Mouse (Mus musculus): ENCODE results near the gene Rnf19b. TPM values are rescaled to one million over a fixed set of nuclear protein-coding genes. Genes with fewer than 3 reads are reported as not detected.

The Rnf19b gene
- polyA plus RNA-seq, 1 experiment from 2014 or later = 8.4 TPM

DNA sequence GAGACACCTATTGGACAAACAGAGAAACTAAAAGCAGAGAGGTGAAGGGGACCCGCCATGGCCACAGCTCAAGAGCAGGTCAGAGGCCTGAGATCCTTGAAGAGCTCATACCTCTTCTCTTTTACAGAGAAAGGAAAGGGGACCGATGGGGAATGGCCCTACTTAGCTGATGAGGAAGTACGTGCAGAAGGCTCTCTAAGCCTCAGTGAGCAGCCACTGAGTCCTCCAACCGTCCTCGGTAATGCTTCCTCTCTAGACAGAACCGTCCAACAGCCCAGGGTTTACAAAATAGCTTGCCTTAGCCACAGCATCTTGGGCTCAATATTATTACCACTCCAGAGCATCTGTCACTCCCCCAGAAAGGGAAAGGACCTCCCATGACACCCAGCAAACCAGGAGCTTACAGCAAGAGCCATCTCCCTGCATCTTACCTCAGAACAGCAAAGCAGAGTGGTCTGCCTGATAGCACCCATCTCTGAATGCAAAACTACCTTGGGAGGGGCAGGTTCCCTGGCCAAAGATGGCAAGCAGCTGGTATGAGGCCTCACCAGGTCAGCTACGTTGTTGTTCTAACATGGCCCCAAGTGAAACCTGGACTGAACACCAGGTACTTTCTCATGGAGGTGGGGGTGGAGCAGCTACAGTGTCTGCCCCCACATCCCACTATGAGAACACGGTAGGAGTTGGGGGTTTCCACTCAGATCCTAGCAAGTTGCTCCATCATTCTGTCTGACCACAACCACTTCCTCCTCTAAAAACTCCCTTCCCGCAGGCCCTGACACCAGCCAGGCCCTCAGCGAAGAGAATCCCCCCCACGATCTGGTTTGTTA is 25.7 kb upstream of the Rnf19b start:
- H3K4me2 ChIP-seq (ENCODE audit: low read length) = no peak overlapping the region
- H3K9me3 ChIP-seq (ENCODE audit: control insufficient read depth, low read length) = no peaks in the 10 kb centered on the region
- DNase-seq (ENCODE audit: low spot score) = no peak
- no peaks in the 10 kb centered on the region for H3K27me3 ChIP-seq (replicated peaks; ENCODE audit: control insufficient read depth, insufficient read depth, low read length)
- H3K4me1 ChIP-seq (replicated peaks; ENCODE audit: control insufficient read depth, insufficient read depth, low read length) = peaks cover 27% of the 10 kb centered on the region
- 0 out of 2 replicates have a peak overlapping the region, but pooled peaks have one; percentile 23 for H3K27ac ChIP-seq (ENCODE audit: low read depth)
- H3K9ac ChIP-seq (ENCODE audit: low read length) = no peak overlapping the region
- H3K4me3 ChIP-seq (ENCODE audit: low read depth, low read length) = no peak overlapping the region
- no peaks in the 10 kb centered on the region for H3K36me3 ChIP-seq (ENCODE audit: control insufficient read depth, insufficient read depth, low read length)
- ATAC-seq (replicated peaks; ENCODE audit: low FRiP score, low TSS enrichment, low read depth) = no peak
- 69% methylated on average over 11 of the region's 11 CpGs for WGBS

DNA sequence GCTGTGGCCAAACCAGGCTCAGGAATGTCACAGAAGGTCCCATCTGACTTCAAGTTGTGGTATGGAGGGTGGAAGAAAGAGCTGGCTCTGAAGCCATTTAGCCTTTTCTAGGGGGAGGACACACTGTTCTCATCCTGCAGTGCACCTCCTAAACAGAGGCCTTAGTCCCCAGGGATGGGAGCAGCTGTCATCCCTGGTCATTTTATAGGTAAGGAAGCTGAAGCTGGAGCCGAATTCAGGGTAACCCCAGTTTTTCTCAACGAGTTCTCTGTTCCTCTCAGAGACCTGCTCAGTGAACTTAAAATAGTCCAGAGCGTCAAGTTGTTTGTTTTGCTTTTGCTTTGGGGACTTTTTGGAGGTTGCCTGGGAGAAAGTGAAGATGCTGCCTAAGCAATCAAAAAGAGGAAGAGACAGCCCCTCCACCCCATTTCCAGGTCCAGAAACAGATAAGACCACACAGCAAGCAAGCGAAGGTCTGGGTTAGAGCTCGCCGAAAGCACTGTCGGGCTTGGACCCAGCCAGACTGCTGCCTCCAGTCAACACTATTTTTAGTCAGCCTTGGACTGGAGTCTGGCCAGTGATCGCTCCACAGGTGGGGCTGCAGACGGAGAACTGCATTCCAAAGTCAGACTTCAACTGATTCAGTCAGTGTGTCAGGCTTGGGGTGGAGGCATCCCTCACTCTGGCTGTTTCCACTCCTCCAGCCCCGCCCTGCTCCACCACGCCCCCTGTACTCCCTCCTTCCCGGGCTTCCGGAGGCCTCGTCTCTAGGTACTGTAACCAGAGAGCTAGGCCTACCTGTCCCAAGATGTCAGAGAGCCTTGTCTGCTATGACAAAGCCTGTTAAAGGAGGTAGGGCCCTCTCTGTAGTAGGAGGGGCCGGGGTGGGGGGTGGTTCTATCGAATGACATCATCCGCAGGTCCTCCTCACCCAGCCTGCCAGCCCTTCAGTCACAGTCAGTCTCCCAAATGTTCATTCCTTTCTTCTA is 24.8 kb upstream of the Rnf19b start:
- H3K36me3 ChIP-seq (ENCODE audit: control insufficient read depth, insufficient read depth, low read length) = no peaks in the 10 kb centered on the region
- DNase-seq (ENCODE audit: low spot score) (peak; percentile 83), ATAC-seq (replicated peaks; ENCODE audit: low FRiP score, low TSS enrichment, low read depth) (peak; percentile 92)
- H3K27me3 ChIP-seq (replicated peaks; ENCODE audit: control insufficient read depth, insufficient read depth, low read length) = no peaks in the 10 kb centered on the region
- no peak overlapping the region for H3K9ac ChIP-seq (ENCODE audit: low read length)
- H3K27ac ChIP-seq (ENCODE audit: low read depth) = peak overlapping the region; percentile 23; the same call in 1 of the 2 replicates
- WGBS = 10% methylated on average over 17 of the region's 17 CpGs
- peak overlapping the region; percentile 24 for H3K4me2 ChIP-seq (ENCODE audit: low read length)
- peaks cover 27% of the 10 kb centered on the region for H3K4me1 ChIP-seq (replicated peaks; ENCODE audit: control insufficient read depth, insufficient read depth, low read length)
- H3K4me3 ChIP-seq (ENCODE audit: low read depth, low read length) = no peak overlapping the region
- no peaks in the 10 kb centered on the region for H3K9me3 ChIP-seq (ENCODE audit: control insufficient read depth, low read length)

DNA sequence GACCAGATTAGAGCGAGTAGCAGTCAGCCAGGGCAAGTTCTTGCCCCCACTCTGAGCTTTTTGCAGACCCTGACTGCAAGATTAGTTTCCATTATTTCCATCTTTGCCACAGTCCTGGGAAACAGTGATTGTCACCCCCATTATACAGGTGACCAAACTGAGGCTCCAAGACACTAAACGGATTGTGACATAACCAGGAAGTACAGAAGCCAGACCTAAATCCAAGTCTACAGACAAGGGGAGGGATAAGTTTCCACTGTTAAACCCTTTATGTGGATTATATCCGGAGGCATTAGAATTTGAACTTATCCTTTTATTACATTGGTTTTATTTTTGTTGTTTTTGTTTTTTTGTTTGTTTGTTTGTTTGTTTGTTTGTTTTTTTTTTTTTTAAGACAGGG is 23.8 kb upstream of the Rnf19b start:
- Histone ChIP-seq H3K4me2 (ENCODE audit: low read length) (no peak overlapping the region), H3K27ac (ENCODE audit: low read depth) (no peak overlapping the region), H3K36me3 (ENCODE audit: control insufficient read depth, insufficient read depth, low read length) (no peaks in the 10 kb centered on the region), H3K9me3 (ENCODE audit: control insufficient read depth, low read length) (no peaks in the 10 kb centered on the region), H3K4me1 (replicated peaks; ENCODE audit: control insufficient read depth, insufficient read depth, low read length) (peaks cover 27% of the 10 kb centered on the region), H3K9ac (ENCODE audit: low read length) (no peak overlapping the region), H3K4me3 (ENCODE audit: low read depth, low read length) (no peak overlapping the region), H3K27me3 (replicated peaks; ENCODE audit: control insufficient read depth, insufficient read depth, low read length) (no peaks in the 10 kb centered on the region)
- WGBS = 88% methylated on average over 3 of the region's 3 CpGs
- no peak for ATAC-seq (replicated peaks; ENCODE audit: low FRiP score, low TSS enrichment, low read depth)
- no peak for DNase-seq (ENCODE audit: low spot score)

DNA sequence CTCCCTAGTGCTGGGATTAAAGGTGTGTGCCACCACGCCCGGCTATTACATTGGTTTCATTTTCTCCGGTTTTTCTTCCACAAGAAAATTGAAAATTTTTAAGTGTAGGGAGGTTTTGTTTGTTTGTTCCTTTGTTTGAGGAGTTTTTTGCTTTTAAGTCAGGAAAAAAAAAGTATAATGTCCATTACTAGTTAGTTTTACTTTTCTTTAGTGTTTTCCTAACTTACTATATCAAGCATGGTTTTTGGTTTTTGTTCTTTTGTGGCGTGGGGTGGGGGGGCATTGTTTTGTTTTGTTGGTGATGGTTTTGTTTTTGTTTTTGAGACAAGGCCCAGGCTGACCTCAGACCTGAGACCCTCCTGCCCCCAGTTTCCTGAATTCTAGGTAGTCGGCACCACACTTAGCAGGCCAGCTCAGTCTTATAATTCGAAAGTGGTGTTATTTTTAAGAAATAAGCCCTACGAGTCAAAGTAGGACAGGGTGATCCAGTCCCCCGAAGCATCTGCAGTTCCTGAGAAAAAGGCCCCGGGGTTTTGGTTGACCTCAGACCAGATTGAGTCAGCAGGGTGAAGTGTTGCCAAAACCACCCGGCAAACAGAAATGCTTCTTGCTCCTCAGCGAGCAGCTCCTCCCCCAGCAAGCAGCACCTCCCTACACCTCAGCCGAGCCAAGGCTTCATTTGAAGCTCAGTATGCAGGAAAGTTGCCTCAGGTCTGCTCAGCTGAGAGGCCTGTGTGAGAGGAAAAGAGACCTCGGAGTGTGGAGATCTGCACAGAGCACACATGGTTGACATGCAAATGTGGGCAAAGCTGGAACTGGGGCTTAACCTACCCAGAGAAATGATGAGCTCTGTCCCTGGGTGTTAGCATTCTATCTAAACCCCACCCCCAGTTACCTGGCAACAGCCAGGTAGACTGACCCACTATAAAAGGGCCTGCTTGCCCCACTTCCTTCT is 23.1 kb upstream of the Rnf19b start:
- Histone ChIP-seq H3K9me3 (ENCODE audit: control insufficient read depth, low read length) (no peaks in the 10 kb centered on the region), H3K27me3 (replicated peaks; ENCODE audit: control insufficient read depth, insufficient read depth, low read length) (no peaks in the 10 kb centered on the region), H3K4me2 (ENCODE audit: low read length) (no peak overlapping the region), H3K36me3 (ENCODE audit: control insufficient read depth, insufficient read depth, low read length) (no peaks in the 10 kb centered on the region), H3K9ac (ENCODE audit: low read length) (no peak overlapping the region), H3K4me3 (ENCODE audit: low read depth, low read length) (no peak overlapping the region), H3K4me1 (replicated peaks; ENCODE audit: control insufficient read depth, insufficient read depth, low read length) (peaks cover 27% of the 10 kb centered on the region), H3K27ac (ENCODE audit: low read depth) (peak overlapping the region; percentile 6)
- WGBS = 47% methylated on average over 13 of the region's 13 CpGs
- DNase-seq (ENCODE audit: low spot score) (peak; percentile 67), ATAC-seq (replicated peaks; ENCODE audit: low FRiP score, low TSS enrichment, low read depth) (0 out of 2 replicates have a peak, but pooled peaks have one; percentile 37)

DNA sequence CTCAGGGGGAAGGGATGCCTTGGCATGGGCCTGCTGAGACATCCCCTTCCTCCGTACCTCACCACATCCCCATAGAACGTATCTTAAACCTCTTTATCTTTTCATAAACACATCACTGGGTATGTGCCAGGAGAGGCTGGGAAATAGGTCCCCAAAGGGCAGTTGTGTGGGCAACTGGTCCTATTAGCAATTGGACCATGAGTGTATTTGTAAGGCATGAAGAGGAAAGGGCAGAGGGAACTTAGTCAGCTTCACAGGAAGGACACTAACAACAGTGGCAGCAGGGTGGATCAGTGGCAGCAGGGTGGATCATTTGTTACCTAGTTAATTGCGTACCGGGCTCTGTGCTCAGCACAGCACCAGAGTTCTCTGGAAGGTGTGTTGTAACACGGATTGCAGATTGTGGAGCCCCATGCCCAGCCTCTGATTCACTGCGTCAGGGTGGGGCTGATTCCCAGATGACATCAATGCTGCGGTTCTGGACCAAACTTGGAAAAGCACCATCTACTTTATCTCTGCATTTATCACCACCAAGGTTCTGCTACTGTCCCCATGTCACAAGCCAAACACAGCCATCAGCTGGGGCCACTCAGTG is 22.1 kb upstream of the Rnf19b start:
- ATAC-seq (replicated peaks; ENCODE audit: low FRiP score, low TSS enrichment, low read depth) (no peak), DNase-seq (ENCODE audit: low spot score) (no peak)
- WGBS = 59% methylated on average over 7 of the region's 7 CpGs
- Histone ChIP-seq H3K4me3 (ENCODE audit: low read depth, low read length) (no peak overlapping the region), H3K4me2 (ENCODE audit: low read length) (no peak overlapping the region), H3K4me1 (replicated peaks; ENCODE audit: control insufficient read depth, insufficient read depth, low read length) (peaks cover 27% of the 10 kb centered on the region), H3K9me3 (ENCODE audit: control insufficient read depth, low read length) (no peaks in the 10 kb centered on the region), H3K27me3 (replicated peaks; ENCODE audit: control insufficient read depth, insufficient read depth, low read length) (no peaks in the 10 kb centered on the region), H3K27ac (ENCODE audit: low read depth) (no peak overlapping the region), H3K9ac (ENCODE audit: low read length) (no peak overlapping the region), H3K36me3 (ENCODE audit: control insufficient read depth, insufficient read depth, low read length) (no peaks in the 10 kb centered on the region)

DNA sequence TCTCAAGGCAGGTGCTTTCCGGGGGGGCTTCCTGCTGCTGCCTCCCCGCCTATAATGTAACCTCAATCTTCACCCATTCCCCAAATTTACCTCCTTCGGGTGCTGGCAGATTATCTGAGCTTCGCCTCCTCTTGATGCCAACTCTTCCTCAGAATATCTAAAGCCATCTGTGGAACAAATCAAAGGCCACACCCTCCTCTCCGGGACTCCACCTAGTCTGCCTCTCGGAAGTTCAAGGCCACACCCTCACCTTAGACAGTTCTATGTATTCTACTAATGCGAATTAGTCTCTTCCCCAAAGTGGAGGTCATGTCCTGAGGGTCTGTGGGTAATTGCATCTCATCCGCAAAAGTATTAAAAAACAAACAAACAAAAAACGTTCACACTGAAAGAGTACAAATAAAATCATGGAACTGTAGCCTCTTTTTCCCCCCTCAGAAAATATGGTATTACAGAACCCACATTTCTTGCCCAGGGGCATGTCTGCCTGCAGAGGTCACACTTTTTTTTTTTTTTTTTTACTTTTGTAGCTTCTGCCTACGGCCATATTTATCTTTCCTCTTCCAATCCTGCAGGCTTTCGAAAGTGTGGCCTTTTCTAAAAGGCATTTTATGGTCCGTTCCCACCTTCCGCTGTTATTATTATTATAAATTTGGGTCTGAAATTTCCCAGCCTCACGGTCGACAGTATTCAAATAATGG is 10.2 kb upstream of the Rnf19b start:
- Histone ChIP-seq H3K27me3 (replicated peaks; ENCODE audit: control insufficient read depth, insufficient read depth, low read length) (peaks cover 15% of the 10 kb centered on the region; the same call in 1 of the 2 replicates), H3K4me3 (ENCODE audit: low read depth, low read length) (peak overlapping the region; percentile 49), H3K9me3 (ENCODE audit: control insufficient read depth, low read length) (no peaks in the 10 kb centered on the region), H3K9ac (ENCODE audit: low read length) (peak overlapping the region; percentile 54; the same call in 1 of the 2 replicates), H3K4me2 (ENCODE audit: low read length) (peak overlapping the region; percentile 82), H3K36me3 (ENCODE audit: control insufficient read depth, insufficient read depth, low read length) (no peaks in the 10 kb centered on the region), H3K27ac (ENCODE audit: low read depth) (no peak overlapping the region), H3K4me1 (replicated peaks; ENCODE audit: control insufficient read depth, insufficient read depth, low read length) (peaks cover 7% of the 10 kb centered on the region; the same call in 1 of the 2 replicates)
- DNase-seq (ENCODE audit: low spot score) = no peak
- no peak for ATAC-seq (replicated peaks; ENCODE audit: low FRiP score, low TSS enrichment, low read depth)
- WGBS = 20% methylated on average over 15 of the region's 15 CpGs

DNA sequence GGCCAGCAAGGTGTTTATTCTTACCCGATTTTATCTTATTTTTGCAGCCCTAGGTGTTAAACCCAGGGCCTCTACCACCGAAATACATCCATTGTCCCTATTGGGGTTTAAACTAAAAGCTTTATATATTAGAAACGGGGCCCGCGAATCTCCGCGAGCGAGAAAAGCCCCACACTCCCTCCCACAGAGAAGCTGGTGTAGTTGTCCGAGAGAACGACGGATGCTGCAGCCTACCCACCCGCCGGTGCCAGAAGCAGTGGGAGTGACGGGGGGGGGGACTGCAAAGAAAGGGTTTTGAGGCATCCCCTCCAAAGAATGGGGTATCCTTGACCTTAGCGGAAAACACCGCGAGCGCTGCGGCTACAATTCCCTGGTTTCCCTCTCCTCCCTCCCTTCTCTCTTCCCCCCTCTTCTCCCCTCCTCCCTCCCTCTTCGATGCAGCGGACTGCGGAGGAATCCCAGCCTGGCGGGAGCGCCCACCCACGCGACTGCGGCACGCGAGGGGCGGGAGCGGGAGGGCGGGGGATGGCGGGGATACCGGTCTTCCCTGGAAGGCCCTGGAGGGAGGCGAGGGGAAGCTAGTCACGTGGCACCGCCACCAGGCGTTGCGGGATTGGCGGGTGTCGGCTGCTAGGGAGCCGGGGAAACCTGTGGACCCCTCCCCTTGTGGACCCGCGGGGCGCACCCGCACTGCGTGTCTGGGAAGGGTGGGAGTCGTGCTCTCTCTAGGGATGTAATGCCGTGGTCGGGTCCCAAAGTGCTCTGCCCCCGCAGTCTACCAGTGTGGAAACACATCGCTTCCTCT is 9.4 kb upstream of the Rnf19b start:
- peaks cover 15% of the 10 kb centered on the region; the same call in 1 of the 2 replicates for H3K27me3 ChIP-seq (replicated peaks; ENCODE audit: control insufficient read depth, insufficient read depth, low read length)
- DNase-seq (ENCODE audit: low spot score) (peak; percentile 92), ATAC-seq (replicated peaks; ENCODE audit: low FRiP score, low TSS enrichment, low read depth) (peak; percentile 84)
- WGBS = under 1% methylated on average over 51 of the region's 52 CpGs
- no peaks in the 10 kb centered on the region for H3K36me3 ChIP-seq (ENCODE audit: control insufficient read depth, insufficient read depth, low read length)
- H3K27ac ChIP-seq (ENCODE audit: low read depth) = peak overlapping the region; percentile 72
- H3K9me3 ChIP-seq (ENCODE audit: control insufficient read depth, low read length) = no peaks in the 10 kb centered on the region
- H3K4me1 ChIP-seq (replicated peaks; ENCODE audit: control insufficient read depth, insufficient read depth, low read length) = peaks cover 7% of the 10 kb centered on the region; the same call in 1 of the 2 replicates
- peak overlapping the region; percentile 82 for H3K4me2 ChIP-seq (ENCODE audit: low read length)
- peak overlapping the region; percentile 54 for H3K9ac ChIP-seq (ENCODE audit: low read length)
- peak overlapping the region; percentile 49 for H3K4me3 ChIP-seq (ENCODE audit: low read depth, low read length)
